ENCODE assay signal across 8 mouse cellular contexts in the genomic region with DNA sequence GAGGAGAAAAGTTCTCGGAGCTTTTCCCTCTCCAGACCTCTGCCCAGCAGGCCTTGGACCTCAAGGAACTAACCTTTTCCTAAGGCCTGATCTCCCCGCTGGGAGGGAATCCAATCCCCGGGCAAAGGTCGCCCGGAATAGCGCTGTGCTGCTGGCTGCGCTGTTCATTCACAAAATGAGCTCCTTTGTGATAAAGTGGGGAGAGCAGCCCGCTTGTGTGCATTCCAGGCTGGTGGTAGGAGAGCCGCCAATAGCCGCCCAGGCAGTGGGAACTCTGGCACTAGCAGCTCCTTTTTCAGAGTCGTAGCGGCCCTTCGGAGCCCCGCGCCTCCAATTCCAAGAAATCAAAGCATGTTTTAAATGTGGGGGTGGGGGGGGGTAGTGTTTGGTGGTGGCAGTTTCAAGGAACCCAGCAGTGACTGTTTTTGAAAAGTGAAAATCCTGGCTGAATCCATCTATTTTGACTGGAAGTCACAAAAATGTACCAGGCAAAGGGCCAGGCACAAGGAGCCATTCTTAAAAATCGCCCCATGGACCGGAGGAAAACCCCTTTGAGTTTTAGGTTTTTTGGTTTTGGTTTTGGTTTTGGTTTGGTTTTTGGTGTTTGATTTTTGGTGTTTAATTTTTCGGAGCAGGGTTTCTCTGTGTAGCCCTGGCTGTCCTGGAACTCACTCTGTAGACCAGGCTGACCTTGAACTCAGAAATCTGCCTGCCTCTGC.
A peak's percentile ranks its signal among the peaks of the same experiment; 100 is the strongest.
DNase-seq lines count a peak whose midpoint lies in the region; ATAC-seq lines count a peak whose summit lies in the region.

No protein-coding gene starts in this region.

- intact Hi-C loops in left cerebral cortex, postnatal 4 days (cut with DNase I) = no loop called here

- peak overlapping the region; percentile 92 for H3K27ac ChIP-seq in embryonic facial prominence, embryonic 14.5 days (replicated peaks; ENCODE audit: low read depth, low read length)

- peak; percentile 88 for ATAC-seq in embryonic facial prominence, embryonic 14.5 days (ENCODE audit: low read depth)
- peak; percentile 55; the same call in 1 of the 2 replicates for ATAC-seq in megakaryocyte-erythroid progenitor cell, adult 5-6 weeks (replicated peaks; ENCODE audit: low FRiP score, low TSS enrichment, poor library complexity, severe bottlenecking)

- H3K4me3 ChIP-seq in embryonic facial prominence, embryonic 14.5 days (ENCODE audit: low read depth, low read length) = peak overlapping the region; percentile 40

- H3K4me1 ChIP-seq in embryonic facial prominence, embryonic 14.5 days (ENCODE audit: control insufficient read depth, insufficient read depth, low read length) = peaks cover 13% of the 10 kb centered on the region

- H3K4me2 ChIP-seq in embryonic facial prominence, embryonic 14.5 days (ENCODE audit: low read depth, low read length) = peak overlapping the region; percentile 83

- WGBS in embryonic facial prominence, embryonic 14.5 days = 5% methylated on average over 18 of the region's 18 CpGs

- peak; percentile 36 for DNase-seq in layer of hippocampus, adult 11-12 months (ENCODE audit: low spot score)
- DNase-seq in layer of hippocampus, adult 9-10 months (ENCODE audit: low spot score) = no peak
- peak; percentile 92 for DNase-seq in embryonic facial prominence, embryonic 14.5 days (ENCODE audit: low spot score)
- peak; percentile 59 to 61 for DNase-seq in heart, adult 9 months (ENCODE audit: low spot score in 2 of 2)
- peak; percentile 80 for DNase-seq in kidney, adult 18-20 months
- DNase-seq in left cerebral cortex, postnatal 4 days = peak; percentile 68
- peak; percentile 55 for DNase-seq in right cerebral cortex, postnatal 4 days

- H3K36me3 ChIP-seq in embryonic facial prominence, embryonic 14.5 days (ENCODE audit: control insufficient read depth, insufficient read depth, low read length) = no peaks in the 10 kb centered on the region

- H3K9ac ChIP-seq in embryonic facial prominence, embryonic 14.5 days (ENCODE audit: low read depth, low read length) = peak overlapping the region; percentile 69

- no peaks in the 10 kb centered on the region for H3K27me3 ChIP-seq in embryonic facial prominence, embryonic 14.5 days (replicated peaks; ENCODE audit: control insufficient read depth, insufficient read depth, low read length)

- H3K9me3 ChIP-seq in embryonic facial prominence, embryonic 14.5 days (ENCODE audit: control insufficient read depth, low read length) = no peaks in the 10 kb centered on the region
